Mouse (Mus musculus): Measurements from ENCODE around the gene Ndufaf2.

DNA sequence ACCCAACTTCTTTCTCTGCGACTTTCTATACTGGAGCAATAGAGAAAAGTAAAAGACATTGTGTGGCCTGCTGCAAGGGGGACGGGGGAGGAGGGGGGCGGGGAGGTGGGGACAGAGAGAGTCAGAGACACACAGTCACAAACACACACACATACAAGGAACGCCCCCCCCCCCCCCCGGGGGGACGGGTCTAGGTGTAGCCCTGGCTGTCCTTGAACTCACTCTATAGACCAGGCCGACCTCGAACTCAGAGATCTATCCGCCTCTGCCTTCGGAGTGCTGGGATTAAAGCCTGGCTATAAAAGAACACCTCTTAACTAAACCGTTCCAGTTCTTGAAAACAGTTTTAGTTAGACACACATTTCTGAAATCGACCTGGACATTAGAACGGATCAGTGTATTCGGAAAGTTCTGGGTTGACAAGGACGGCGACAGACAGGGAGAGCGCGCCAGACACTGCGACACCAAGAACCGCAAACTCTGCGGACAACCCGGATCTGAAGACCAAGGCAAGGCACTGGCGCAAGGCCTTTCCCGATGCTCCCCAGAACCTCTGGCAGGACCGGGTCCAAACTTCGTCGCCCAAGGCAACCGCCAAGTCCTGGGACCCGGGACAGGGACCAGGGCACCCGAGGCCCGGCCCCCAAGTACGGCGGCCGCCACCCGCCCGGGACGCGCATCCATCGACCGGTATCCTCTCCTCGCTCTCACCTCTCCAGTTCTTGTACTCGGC is 525 bp downstream of the Ndufaf2 start:
- TF ChIP-seq CTCF (IDR thresholded peaks at IDR 0.05; ENCODE audit: low read depth, low read length) = no peak
- TF ChIP-seq GATA1 (IDR thresholded peaks at IDR 0.05; ENCODE audit: borderline replicate concordance, low read length) = no peak
- TF ChIP-seq POLR2AphosphoS5 (IDR thresholded peaks at IDR 0.05; ENCODE audit: insufficient replicate concordance, low read depth, low read length) = no peak
